Mouse (Mus musculus): ENCODE data around the gene Sap30.

DNA sequence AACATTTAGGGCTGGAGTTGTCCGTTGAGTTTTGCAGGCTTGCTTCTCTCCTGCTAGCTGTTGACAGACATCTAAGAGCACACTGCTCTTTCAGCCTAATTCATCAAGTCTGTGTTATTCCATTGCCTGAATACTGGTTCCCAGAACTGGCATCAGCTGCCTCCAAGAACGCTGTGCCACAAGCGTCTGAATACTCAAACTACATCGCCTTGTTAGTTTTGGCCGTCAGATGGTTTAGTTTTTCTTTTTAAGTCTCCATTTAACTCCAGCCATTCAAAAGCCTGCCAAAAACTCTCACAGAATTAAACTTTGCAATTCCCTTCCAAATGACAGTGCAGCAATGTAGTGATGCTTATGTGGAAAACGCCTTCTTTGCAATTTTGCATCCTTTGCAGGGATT lies 30.5 kb downstream of the Sap30 start:
- no peak for TF ChIP-seq CTCF (IDR thresholded peaks at IDR 0.05; ENCODE audit: low read depth)
- no peak for TF ChIP-seq EP300 (optimal IDR thresholded peaks at IDR 0.05)
